Mouse (Mus musculus) bone marrow, adult 2 months (tissue): Measurements from ENCODE around the gene Elk4.

Experiments used
- CTCF ChIP-seq: fragments of 200-500 bp; IDR thresholded peaks from 2 replicates; pipeline ENCODE4 v1.5.1; 2011; ENCODE audit warnings: low read length, control low read depth; ENCODE audit not compliant: control insufficient read depth, insufficient read depth
- POLR2A ChIP-seq: fragments of 200-500 bp; IDR thresholded peaks from 2 replicates; pipeline ENCODE4 v1.6.1; 2011; ENCODE audit warnings: low read depth, mild to moderate bottlenecking, control low read depth, low read length, borderline replicate concordance; ENCODE audit not compliant: control insufficient read depth

DNA sequence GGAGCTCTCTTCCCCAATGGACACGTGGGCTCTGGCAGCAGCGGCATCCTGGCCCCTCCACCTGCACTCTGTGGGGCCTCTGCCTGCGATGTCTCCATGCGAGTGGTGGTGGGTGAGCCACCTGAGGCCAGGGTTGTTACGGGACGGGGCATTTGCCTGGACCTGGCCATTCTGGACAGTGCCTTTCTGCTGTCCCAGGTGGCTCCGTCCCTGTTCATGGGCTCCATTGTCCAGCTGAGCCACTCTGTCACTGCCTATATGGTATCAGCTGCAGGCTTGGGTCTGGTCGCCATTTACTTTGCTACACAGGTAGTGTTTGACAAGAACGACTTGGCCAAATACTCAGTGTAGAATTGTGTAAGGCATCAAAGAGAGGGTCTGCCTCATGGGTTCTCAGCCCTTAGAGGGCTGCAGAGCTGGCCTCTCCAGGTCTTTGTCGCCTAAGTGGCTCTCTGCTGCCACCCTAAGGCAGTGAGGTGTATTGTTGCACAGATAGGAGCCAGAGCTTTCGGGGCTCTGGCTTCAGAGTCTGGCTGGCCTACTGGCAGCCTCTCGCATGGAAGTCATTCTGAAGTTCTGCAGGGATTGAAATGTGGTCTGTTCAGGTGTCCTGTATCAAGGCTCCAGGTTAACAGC, 25.9 kb upstream of the Elk4 start:
- 0 out of 2 replicates have a peak, but pooled peaks have one; percentile 17 for TF ChIP-seq POLR2A
- TF ChIP-seq CTCF: peak; percentile 76
